Mouse (Mus musculus) limb, embryonic 12.5 days (tissue): Measurements from ENCODE around the gene Lefty1. TPM values are rescaled to one million over a fixed set of nuclear protein-coding genes. Genes with fewer than 3 reads are reported as not detected.
A peak's percentile ranks its signal among the peaks of the same experiment; 100 is the strongest.
"Not testable (repeated sequence)": the region's sequence is repeated elsewhere in the genome, so short reads cannot be mapped to it uniquely, and the experiment has no call there.

Experiments used
- ATAC-seq: fragments of 200-750 bp; cut with Nextera tagmentation; 2 replicates; pipeline ENCODE4 v1.8.0; 2017; ENCODE audit warnings: low read depth, moderate TSS enrichment; ENCODE audit not compliant: insufficient number of reproducible peaks, insufficient read depth, low FRiP score, low TSS enrichment
- H3K27ac ChIP-seq: fragments of 300-500 bp; sonication (generic); 2 replicates; pipeline ENCODE4 v1.5.1; 2016; ENCODE audit warnings: mild to moderate bottlenecking, moderate library complexity
- H3K27me3 ChIP-seq: fragments of 300-500 bp; sonication (generic); 2 replicates; pipeline ENCODE4 v1.6.1; 2016; ENCODE audit warnings: mild to moderate bottlenecking, moderate library complexity
- H3K36me3 ChIP-seq: fragments of 300-500 bp; sonication (generic); 2 replicates; pipeline ENCODE4 v1.6.1; 2016; ENCODE audit warnings: mild to moderate bottlenecking, moderate library complexity
- H3K4me1 ChIP-seq: fragments of 300-500 bp; sonication (generic); replicated peaks from 2 replicates; pipeline ENCODE4 v1.6.1; 2016
- H3K4me2 ChIP-seq: fragments of 300-500 bp; sonication (generic); 2 replicates; pipeline ENCODE4 v1.6.1; 2016; ENCODE audit warnings: mild to moderate bottlenecking, moderate library complexity
- H3K4me3 ChIP-seq: fragments of 300-500 bp; sonication (generic); replicated peaks from 2 replicates; pipeline ENCODE4 v1.5.1; 2016; ENCODE audit warnings: mild to moderate bottlenecking
- H3K9ac ChIP-seq: fragments of 300-500 bp; sonication (generic); replicated peaks from 2 replicates; pipeline ENCODE4 v1.6.1; 2016; ENCODE audit warnings: mild to moderate bottlenecking, moderate library complexity
- H3K9me3 ChIP-seq: fragments of 300-500 bp; sonication (generic); 2 replicates; pipeline ENCODE4 v1.6.1; 2016; ENCODE audit warnings: mild to moderate bottlenecking, moderate library complexity
- WGBS: fragments of 180-500 bp; shearing (Covaris S2); methylation state at CpG from one replicate; pipeline ENCODE4 v1.1.7; 2016; 5-methylcytosine and 5-hydroxymethylcytosine counted together
- polyA plus RNA-seq: library from polyadenylated mRNA; unstranded; fragments of >200 nt; fragmentation: Nextera tagmentation; extraction: Ambion mirVana; gene quantifications from 2 replicates; pipeline ENCODE4 v1.2.1, GENCODE M21; 2016

Gene Lefty1
- 0.36 and 0.76 TPM in 2 replicates for polyA plus RNA-seq

GRCm38 (mm10) chr1:180934467-180935419 lies at the start of gene Lefty1:
TSS of gene Lefty1 (plus strand) at chr1:180935022.
- 12% methylated on average over 21 of the region's 21 CpGs for WGBS
- peaks cover 12% of the 10 kb centered on the region for H3K4me1 ChIP-seq
- no peak within 1 kb of the TSS for H3K4me2 ChIP-seq
- no peaks in the 10 kb centered on the region for H3K9me3 ChIP-seq
- H3K36me3 ChIP-seq, result no peaks in the 10 kb centered on the region
- no peak within 1 kb of the TSS for H3K27ac ChIP-seq
- peaks cover 69% of the 10 kb centered on the region for H3K27me3 ChIP-seq
- no peak within 1 kb of the TSS for H3K4me3 ChIP-seq
- no peak for ATAC-seq
- H3K9ac ChIP-seq, result no peak within 1 kb of the TSS

DNA sequence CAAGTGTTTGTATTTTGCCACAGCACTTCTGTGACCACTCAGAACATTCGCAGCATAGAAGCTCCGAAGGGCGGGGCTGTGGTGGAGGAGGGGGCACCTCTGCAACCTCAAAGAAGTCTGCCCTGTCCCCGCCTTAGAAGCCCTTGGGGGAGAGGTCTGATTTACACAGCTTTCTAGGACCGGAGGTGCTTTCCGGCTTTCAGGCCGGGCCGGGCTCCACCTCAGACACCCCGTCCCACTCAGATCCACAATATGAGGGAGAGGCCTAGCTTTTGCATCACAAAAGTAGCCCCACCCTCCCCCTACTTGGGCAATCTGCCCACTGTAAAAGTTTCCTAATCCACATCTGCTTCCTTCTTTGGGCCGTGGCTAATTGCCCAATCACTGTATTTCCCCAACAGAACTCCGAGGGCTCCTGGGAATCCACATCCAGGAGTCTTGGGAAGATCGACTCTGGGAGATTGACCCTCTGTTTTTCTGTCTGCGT lies 46.2 kb upstream of the Lefty1 start:
- 3% methylated on average over 13 of the region's 13 CpGs for WGBS
- ATAC-seq, result peak; percentile 27; the same call in 1 of the 2 replicates
- H3K4me2 ChIP-seq, result peak overlapping the region; percentile 41
- H3K36me3 ChIP-seq, result no peaks in the 10 kb centered on the region
- peak overlapping the region; percentile 59; the same call in 1 of the 2 replicates for H3K27ac ChIP-seq
- H3K4me1 ChIP-seq, result peaks cover 23% of the 10 kb centered on the region
- H3K9me3 ChIP-seq, result no peaks in the 10 kb centered on the region
- H3K4me3 ChIP-seq, result peak overlapping the region; percentile 7; the same call in 1 of the 2 replicates
- peak overlapping the region; percentile 34; the same call in 1 of the 2 replicates for H3K9ac ChIP-seq
- H3K27me3 ChIP-seq, result peaks cover 24% of the 10 kb centered on the region

- no peaks in the 10 kb centered on the region for H3K36me3 ChIP-seq
- peaks cover 29% of the 10 kb centered on the region for H3K27me3 ChIP-seq
- H3K27ac ChIP-seq, result peak overlapping the region; percentile 59; the same call in 1 of the 2 replicates
- 0 out of 2 replicates have a peak overlapping the region, but pooled peaks have one; percentile 34 for H3K9ac ChIP-seq
- no peak overlapping the region for H3K4me3 ChIP-seq
- H3K9me3 ChIP-seq, result no peaks in the 10 kb centered on the region
- H3K4me1 ChIP-seq, result peaks cover 18% of the 10 kb centered on the region
- ATAC-seq, result peak; percentile 16; the same call in 1 of the 2 replicates
- 31% methylated on average over 7 of the region's 7 CpGs for WGBS
- H3K4me2 ChIP-seq, result peak overlapping the region; percentile 41; the same call in 1 of the 2 replicates
These were observed 45.6 kb upstream of the Lefty1 start for GRCm38 (mm10) chr1:180889172-180889571.

DNA sequence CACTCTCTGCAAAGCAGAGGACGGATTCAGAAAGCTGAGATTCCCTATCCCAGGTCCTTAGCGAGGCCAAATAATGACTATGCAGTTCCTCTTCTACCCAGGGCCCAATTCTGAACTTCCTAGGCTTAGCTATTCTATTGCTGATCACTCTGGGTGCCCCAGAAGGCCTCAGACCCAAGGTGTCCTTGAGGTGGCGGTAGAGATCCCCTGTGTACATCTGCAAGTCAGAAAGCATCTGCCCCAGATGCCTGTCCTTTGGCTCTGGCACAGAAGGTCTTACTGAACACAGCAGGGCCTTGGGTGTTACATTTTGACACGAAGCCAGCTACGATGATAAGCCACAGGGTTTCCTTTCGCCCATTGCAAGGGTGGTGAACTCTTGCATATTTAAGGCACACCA lies 45.0 kb upstream of the Lefty1 start:
- Histone ChIP-seq H3K27me3 (peaks cover 36% of the 10 kb centered on the region), H3K36me3 (no peaks in the 10 kb centered on the region), H3K27ac (no peak overlapping the region), H3K4me3 (no peak overlapping the region), H3K4me1 (peaks cover 17% of the 10 kb centered on the region), H3K9me3 (no peaks in the 10 kb centered on the region), H3K4me2 (no peak overlapping the region), H3K9ac (no peak overlapping the region)
- WGBS, result 37% methylated on average over 6 of the region's 6 CpGs
- ATAC-seq, result no peak

DNA sequence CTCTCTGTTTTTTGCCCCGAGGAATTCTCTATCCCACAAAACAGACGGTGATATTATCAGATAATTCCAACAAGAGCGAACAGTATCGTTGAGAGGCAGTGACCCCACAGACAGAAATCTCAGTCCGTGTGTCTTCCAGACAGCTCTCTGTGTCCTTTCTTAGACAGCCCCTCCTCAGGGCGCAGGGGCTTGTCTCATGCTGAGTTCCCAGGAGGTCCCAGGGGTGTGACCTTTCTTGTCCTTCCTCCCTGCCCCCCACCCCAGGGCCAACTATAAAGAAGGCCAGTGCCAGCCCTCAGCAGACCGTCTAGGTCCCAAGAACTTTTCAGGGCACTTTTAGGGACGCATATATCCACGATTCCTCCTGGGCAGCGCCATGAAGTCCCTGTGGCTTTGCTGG lies 42.0 kb upstream of the Lefty1 start, which contains the start of gene Lefty2:
TSS of gene Lefty2 (plus strand) at position 301 of the 400 bp plus-strand sequence.
- Histone ChIP-seq H3K36me3 (no peaks in the 10 kb centered on the region), H3K9ac (no peak within 1 kb of the TSS), H3K9me3 (no peaks in the 10 kb centered on the region), H3K4me1 (peaks cover 17% of the 10 kb centered on the region), H3K27me3 (peaks cover 52% of the 10 kb centered on the region), H3K4me3 (peak within 1 kb of the TSS; percentile 31; the same call in 1 of the 2 replicates), H3K27ac (no peak within 1 kb of the TSS), H3K4me2 (no peak within 1 kb of the TSS)
- ATAC-seq, result no peak
- 62% methylated on average over 10 of the region's 10 CpGs for WGBS

GRCm38 (mm10) chr1:180894088-180894987 lies 40.5 kb upstream of the Lefty1 start:
- not testable (repeated sequence) for H3K36me3 ChIP-seq, H3K9me3 ChIP-seq, H3K27ac ChIP-seq, ATAC-seq, H3K4me1 ChIP-seq, H3K9ac ChIP-seq
- WGBS, result 4% methylated on average over 49 of the region's 51 CpGs
- peak overlapping the region; percentile 54 for H3K4me2 ChIP-seq
- H3K4me3 ChIP-seq, result peak overlapping the region; percentile 31
- peaks cover 49% of the 10 kb centered on the region for H3K27me3 ChIP-seq

GRCm38 (mm10) chr1:180901107-180901506 lies 33.7 kb upstream of the Lefty1 start:
- H3K4me3 ChIP-seq, result no peak overlapping the region
- peaks cover 6% of the 10 kb centered on the region for H3K36me3 ChIP-seq
- no peak overlapping the region for H3K4me2 ChIP-seq
- H3K9me3 ChIP-seq, result no peaks in the 10 kb centered on the region
- H3K27me3 ChIP-seq, result peaks cover 3% of the 10 kb centered on the region
- no peak overlapping the region for H3K27ac ChIP-seq
- no peak overlapping the region for H3K9ac ChIP-seq
- no peak for ATAC-seq
- WGBS, result 2% methylated on average over 4 of the region's 4 CpGs
- peaks cover 14% of the 10 kb centered on the region for H3K4me1 ChIP-seq

DNA sequence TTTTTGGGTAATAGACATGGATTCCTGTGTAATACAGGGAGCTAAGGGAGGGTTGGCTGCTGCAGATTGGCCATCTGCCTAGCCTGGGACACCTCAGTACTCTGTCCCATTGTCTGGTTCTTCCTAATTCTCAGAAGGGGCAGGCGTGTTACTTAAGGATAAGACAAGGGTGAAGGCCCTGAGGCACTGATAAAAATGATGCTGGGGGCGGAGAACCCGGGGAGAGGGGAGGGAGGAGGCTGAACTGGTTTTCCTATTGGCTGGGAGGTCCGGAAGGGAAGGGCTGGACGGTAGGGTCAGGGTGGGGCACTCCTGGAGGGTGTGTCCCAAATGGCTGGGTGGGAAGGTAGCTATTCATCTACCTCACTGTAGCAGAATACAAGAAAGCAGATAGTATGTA lies 31.9 kb upstream of the Lefty1 start:
- H3K27me3 ChIP-seq, result no peaks in the 10 kb centered on the region
- H3K4me2 ChIP-seq, result no peak overlapping the region
- peaks cover 15% of the 10 kb centered on the region for H3K4me1 ChIP-seq
- WGBS, result 32% methylated on average over 5 of the region's 5 CpGs
- H3K27ac ChIP-seq, result no peak overlapping the region
- ATAC-seq, result no peak
- H3K36me3 ChIP-seq, result peaks cover 25% of the 10 kb centered on the region
- H3K9ac ChIP-seq, result no peak overlapping the region
- H3K9me3 ChIP-seq, result no peaks in the 10 kb centered on the region
- no peak overlapping the region for H3K4me3 ChIP-seq

DNA sequence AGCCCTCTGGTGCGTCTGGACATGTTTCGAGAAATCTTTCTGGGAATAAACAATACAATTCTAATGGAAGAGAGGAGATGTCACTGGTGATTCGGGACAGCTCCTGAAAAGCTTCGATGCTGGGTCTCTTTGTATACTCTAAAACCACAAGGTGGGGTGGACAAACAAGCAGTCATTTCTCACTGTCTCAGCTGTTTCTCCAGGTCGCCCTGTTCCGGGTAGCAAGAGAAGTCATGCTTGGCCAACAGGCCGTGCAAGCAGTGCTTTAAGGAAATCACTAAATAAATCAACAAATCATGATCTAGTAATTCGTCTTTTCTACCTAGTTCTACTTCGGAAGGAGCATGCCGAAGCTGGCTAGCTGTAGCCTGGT lies 31.2 kb upstream of the Lefty1 start:
- H3K9ac ChIP-seq, result peak overlapping the region; percentile 44
- no peaks in the 10 kb centered on the region for H3K27me3 ChIP-seq
- 0 out of 2 replicates have a peak, but pooled peaks have one; percentile 0 for ATAC-seq
- peak overlapping the region; percentile 75; the same call in 1 of the 2 replicates for H3K27ac ChIP-seq
- peak overlapping the region; percentile 86 for H3K4me2 ChIP-seq
- peaks cover 15% of the 10 kb centered on the region for H3K4me1 ChIP-seq
- peak overlapping the region; percentile 91 for H3K4me3 ChIP-seq
- H3K36me3 ChIP-seq, result peaks cover 32% of the 10 kb centered on the region
- 40% methylated on average over 10 of the region's 10 CpGs for WGBS
- no peaks in the 10 kb centered on the region for H3K9me3 ChIP-seq

DNA sequence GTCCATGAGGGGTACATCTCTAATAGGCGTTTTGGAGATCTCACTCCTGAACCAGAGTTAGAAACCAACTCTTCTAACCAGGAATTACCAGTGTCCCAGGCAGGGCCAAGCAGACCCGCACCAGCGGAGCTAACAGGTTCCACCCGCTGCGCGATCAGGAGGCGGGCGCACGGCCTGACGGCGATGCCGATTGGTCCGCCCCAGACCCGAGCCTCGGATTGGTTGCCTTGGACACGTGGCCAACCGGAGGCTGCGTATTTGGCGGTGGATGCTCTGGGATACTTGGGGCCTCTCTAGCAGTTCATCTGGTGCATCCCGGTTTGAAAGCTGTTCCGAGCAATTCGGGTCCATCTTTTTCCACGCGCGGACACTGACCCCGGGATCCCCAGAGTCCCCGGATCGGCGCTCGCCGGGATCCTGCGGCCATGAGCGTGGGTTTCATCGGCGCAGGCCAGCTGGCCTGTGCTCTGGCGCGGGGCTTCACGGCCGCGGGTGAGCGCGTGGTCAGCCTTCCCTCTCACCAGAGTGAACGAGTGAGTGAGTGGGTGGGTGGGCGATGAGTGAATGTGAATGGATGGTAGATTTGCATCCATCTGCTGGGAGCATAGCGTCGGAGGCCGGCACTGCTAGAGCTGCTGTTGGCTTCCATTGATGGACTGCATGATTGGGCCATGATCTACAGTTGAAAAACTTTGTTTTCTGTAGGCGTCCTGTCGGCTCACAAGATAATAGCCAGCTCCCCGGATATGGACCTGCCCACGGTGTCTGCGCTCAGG lies 30.6 kb upstream of the Lefty1 start, which contains the start of gene Pycr2:
TSS of gene Pycr2 (plus strand) at position 255 of the 776 bp plus-strand sequence.
- H3K27ac ChIP-seq, result peak within 1 kb of the TSS; percentile 84; the same call in 1 of the 2 replicates
- H3K9me3 ChIP-seq, result no peaks in the 10 kb centered on the region
- peak; percentile 98 for ATAC-seq
- peak within 1 kb of the TSS; percentile 94 for H3K9ac ChIP-seq
- WGBS, result under 1% methylated on average over 52 of the region's 52 CpGs
- no peaks in the 10 kb centered on the region for H3K27me3 ChIP-seq
- peak within 1 kb of the TSS; percentile 86 for H3K4me2 ChIP-seq
- H3K4me1 ChIP-seq, result peaks cover 15% of the 10 kb centered on the region
- peaks cover 38% of the 10 kb centered on the region for H3K36me3 ChIP-seq
- H3K4me3 ChIP-seq, result peak within 1 kb of the TSS; percentile 91
